Mouse (Mus musculus) forebrain, postnatal 0 days (tissue): Measurements from ENCODE around the gene Tmcc1. TPM values are rescaled to one million over a fixed set of nuclear protein-coding genes. Genes with fewer than 3 reads are reported as not detected.

Experiments
- ATAC-seq: fragments of 200-750 bp; cut with Nextera tagmentation; 2 replicates; pipeline ENCODE4 v1.8.0; 2017; ENCODE audit warnings: mild to moderate bottlenecking, moderate library complexity
- DNase-seq: peaks from one replicate; pipeline ENCODE4 v3.0.0-alpha.2; 2015
- H3K27ac ChIP-seq: fragments of 300-500 bp; sonication (generic); 2 replicates; pipeline ENCODE4 v1.5.1; 2014; ENCODE audit warnings: low read depth, mild to moderate bottlenecking, antibody characterized with exemption, low read length, moderate library complexity, mixed read lengths
- H3K27me3 ChIP-seq: fragments of 300-500 bp; sonication (generic); 2 replicates; pipeline ENCODE4 v1.6.1; 2014; ENCODE audit warnings: mild to moderate bottlenecking, low read length, mixed read lengths; ENCODE audit not compliant: insufficient read depth
- H3K36me3 ChIP-seq: fragments of 300-500 bp; sonication (generic); 2 replicates; pipeline ENCODE4 v1.6.1; 2014; ENCODE audit warnings: mild to moderate bottlenecking, moderate library complexity; ENCODE audit not compliant: insufficient read depth
- H3K4me1 ChIP-seq: fragments of 300-500 bp; sonication (generic); 2 replicates; pipeline ENCODE4 v1.6.1; 2014; ENCODE audit warnings: antibody characterized with exemption; ENCODE audit not compliant: insufficient read depth
- H3K4me2 ChIP-seq: fragments of 300-500 bp; sonication (generic); 2 replicates; pipeline ENCODE4 v1.6.1; 2014; ENCODE audit warnings: low read depth, mild to moderate bottlenecking, moderate library complexity
- H3K4me3 ChIP-seq: fragments of 300-500 bp; sonication (generic); 2 replicates; pipeline ENCODE4 v1.5.1; 2014; ENCODE audit warnings: low read depth, low read length, mixed read lengths
- H3K9ac ChIP-seq: fragments of 300-500 bp; sonication (generic); 2 replicates; pipeline ENCODE4 v1.6.1; 2014; ENCODE audit warnings: mild to moderate bottlenecking
- H3K9me3 ChIP-seq: fragments of 300-500 bp; sonication (generic); 2 replicates; pipeline ENCODE4 v1.6.1; 2016; ENCODE audit warnings: low read length
- CTCF ChIP-seq: sonication (generic); IDR thresholded peaks from 2 replicates; pipeline ENCODE4 v1.5.1; 2016; ENCODE audit warnings: antibody characterized with exemption, control low read depth, low read depth
- WGBS: fragments of 180-500 bp; shearing (Covaris S2); extraction: QIAGEN DNeasy Blood & Tissue Kit; methylation state at CpG from one replicate; pipeline ENCODE4 v1.1.7; 2014; 5-methylcytosine and 5-hydroxymethylcytosine counted together
- polyA plus RNA-seq: library from polyadenylated mRNA; unstranded; fragments of >200 nt; fragmentation: Nextera tagmentation; extraction: Ambion mirVana; gene quantifications from 2 replicates; pipeline ENCODE4 v1.2.1, GENCODE M21; 2015
- total RNA-seq: library from RNA; depleted of rRNA; stranded (reverse); fragments of >200 nt; gene quantifications from 2 replicates; pipeline ENCODE4 v1.2.3, GENCODE M21; 2014

Tmcc1 gene
- total and polyA plus RNA-seq, 2 experiments from 2014 or later: 13.6 to 48.2 TPM

- no peak overlapping the region for H3K9ac ChIP-seq
- ATAC-seq: no peak
- H3K4me1 ChIP-seq: no peaks in the 10 kb centered on the region
- no peak for TF ChIP-seq CTCF
- H3K4me3 ChIP-seq: no peak overlapping the region
- 82% methylated on average over 5 of the region's 5 CpGs for WGBS
- no peak overlapping the region for H3K27ac ChIP-seq
- no peaks in the 10 kb centered on the region for H3K36me3 ChIP-seq
- no peak overlapping the region for H3K4me2 ChIP-seq
- H3K27me3 ChIP-seq: no peaks in the 10 kb centered on the region
- DNase-seq: no peak
- H3K9me3 ChIP-seq: no peaks in the 10 kb centered on the region
Observed at GRCm38 (mm10) chr6:116080756-116081155, 112.5 kb downstream of the Tmcc1 start.

- Histone ChIP-seq H3K9me3 (no peaks in the 10 kb centered on the region), H3K4me3 (no peak overlapping the region), H3K27ac (no peak overlapping the region), H3K4me2 (no peak overlapping the region), H3K4me1 (peaks cover 7% of the 10 kb centered on the region), H3K9ac (no peak overlapping the region), H3K27me3 (no peaks in the 10 kb centered on the region), H3K36me3 (no peaks in the 10 kb centered on the region)
- WGBS: 82% methylated on average over 3 of the region's 3 CpGs
- TF ChIP-seq CTCF: no peak
- ATAC-seq (no peak), DNase-seq (no peak)
Observed at GRCm38 (mm10) chr6:116077608-116078007, 115.7 kb downstream of the Tmcc1 start.

- DNase-seq: no peak
- no peaks in the 10 kb centered on the region for H3K9me3 ChIP-seq
- ATAC-seq: no peak
- TF ChIP-seq CTCF: no peak
- H3K4me1 ChIP-seq: peaks cover 9% of the 10 kb centered on the region
- H3K4me2 ChIP-seq: no peak overlapping the region
- no peak overlapping the region for H3K9ac ChIP-seq
- no peaks in the 10 kb centered on the region for H3K27me3 ChIP-seq
- no peak overlapping the region for H3K4me3 ChIP-seq
- no peak overlapping the region for H3K27ac ChIP-seq
- no peaks in the 10 kb centered on the region for H3K36me3 ChIP-seq
Observed at GRCm38 (mm10) chr6:116074892-116075291, 118.4 kb downstream of the Tmcc1 start.

- no peaks in the 10 kb centered on the region for H3K27me3 ChIP-seq
- H3K4me2 ChIP-seq: no peak overlapping the region
- ATAC-seq (no peak), DNase-seq (no peak)
- peaks cover 9% of the 10 kb centered on the region for H3K4me1 ChIP-seq
- H3K9ac ChIP-seq: no peak overlapping the region
- no peak overlapping the region for H3K27ac ChIP-seq
- no peak for TF ChIP-seq CTCF
- 86% methylated on average over 4 of the region's 4 CpGs for WGBS
- H3K9me3 ChIP-seq: no peaks in the 10 kb centered on the region
- no peak overlapping the region for H3K4me3 ChIP-seq
- no peaks in the 10 kb centered on the region for H3K36me3 ChIP-seq
Observed at GRCm38 (mm10) chr6:116073610-116074009, 119.7 kb downstream of the Tmcc1 start.

- Histone ChIP-seq H3K9me3 (no peaks in the 10 kb centered on the region), H3K27ac (peak overlapping the region; percentile 30; the same call in 1 of the 2 replicates), H3K9ac (no peak overlapping the region), H3K27me3 (no peaks in the 10 kb centered on the region), H3K4me1 (peaks cover 9% of the 10 kb centered on the region), H3K4me2 (peak overlapping the region; percentile 6; the same call in 1 of the 2 replicates), H3K36me3 (no peaks in the 10 kb centered on the region), H3K4me3 (no peak overlapping the region)
- ATAC-seq (no peak), DNase-seq (no peak)
- no peak for TF ChIP-seq CTCF
- WGBS: 53% methylated on average over 8 of the region's 8 CpGs
Observed at GRCm38 (mm10) chr6:116072746-116073261, 120.5 kb downstream of the Tmcc1 start.

GRCm38 (mm10) chr6:116072221-116072745 is 121.0 kb downstream of the Tmcc1 start:
- ATAC-seq (no peak), DNase-seq (no peak)
- peak overlapping the region; percentile 30; the same call in 1 of the 2 replicates for H3K27ac ChIP-seq
- no peaks in the 10 kb centered on the region for H3K27me3 ChIP-seq
- no peaks in the 10 kb centered on the region for H3K9me3 ChIP-seq
- peaks cover 9% of the 10 kb centered on the region for H3K4me1 ChIP-seq
- H3K9ac ChIP-seq: no peak overlapping the region
- 27% methylated on average over 6 of the region's 6 CpGs for WGBS
- no peak for TF ChIP-seq CTCF
- no peak overlapping the region for H3K4me3 ChIP-seq
- no peak overlapping the region for H3K4me2 ChIP-seq
- no peaks in the 10 kb centered on the region for H3K36me3 ChIP-seq

- DNase-seq: no peak
- Histone ChIP-seq H3K36me3 (no peaks in the 10 kb centered on the region), H3K9ac (no peak overlapping the region), H3K4me1 (peaks cover 9% of the 10 kb centered on the region), H3K4me3 (no peak overlapping the region), H3K27ac (no peak overlapping the region), H3K9me3 (no peaks in the 10 kb centered on the region), H3K27me3 (no peaks in the 10 kb centered on the region), H3K4me2 (no peak overlapping the region)
- no peak for ATAC-seq
- TF ChIP-seq CTCF: no peak
- WGBS: 84% methylated on average over 2 of the region's 2 CpGs
Observed at GRCm38 (mm10) chr6:116071781-116072180, 121.5 kb downstream of the Tmcc1 start.

- Histone ChIP-seq H3K9ac (no peak overlapping the region), H3K27ac (no peak overlapping the region), H3K9me3 (no peaks in the 10 kb centered on the region), H3K4me3 (no peak overlapping the region), H3K4me2 (no peak overlapping the region), H3K36me3 (no peaks in the 10 kb centered on the region), H3K27me3 (no peaks in the 10 kb centered on the region), H3K4me1 (peaks cover 9% of the 10 kb centered on the region)
- ATAC-seq (no peak), DNase-seq (no peak)
- 91% methylated on average over 3 of the region's 3 CpGs for WGBS
- TF ChIP-seq CTCF: no peak
Observed at GRCm38 (mm10) chr6:116070558-116070957, 122.7 kb downstream of the Tmcc1 start.
